Mouse (Mus musculus) hindbrain, embryonic 15.5 days (tissue): ENCODE measurements around the gene Xiap. TPM values are rescaled to one million over a fixed set of nuclear protein-coding genes. Genes with fewer than 3 reads are reported as not detected.
A peak's percentile ranks its signal among the peaks of the same experiment; 100 is the strongest.
"Not testable (repeated sequence)": the region's sequence is repeated elsewhere in the genome, so short reads cannot be mapped to it uniquely, and the experiment has no call there.

ENCODE experiments used
- ATAC-seq: fragments of 200-750 bp; cut with Nextera tagmentation; 2 replicates; pipeline ENCODE4 v1.8.0; 2017; ENCODE audit warnings: low read depth, moderate number of reproducible peaks, moderate TSS enrichment; ENCODE audit not compliant: low FRiP score
- H3K27ac ChIP-seq: fragments of 300-500 bp; sonication (generic); replicated peaks from 2 replicates; pipeline ENCODE4 v1.5.1; 2015; ENCODE audit warnings: mild to moderate bottlenecking, inconsistent platforms
- H3K27me3 ChIP-seq: fragments of 300-500 bp; sonication (generic); 2 replicates; pipeline ENCODE4 v1.6.1; 2015; ENCODE audit warnings: control low read depth, inconsistent platforms
- H3K36me3 ChIP-seq: fragments of 300-500 bp; sonication (generic); 2 replicates; pipeline ENCODE4 v1.6.1; 2015; ENCODE audit warnings: control low read depth, inconsistent platforms
- H3K4me1 ChIP-seq: fragments of 300-500 bp; sonication (generic); replicated peaks from 2 replicates; pipeline ENCODE4 v1.6.1; 2015; ENCODE audit warnings: control low read depth, inconsistent platforms
- H3K4me2 ChIP-seq: fragments of 300-500 bp; sonication (generic); 2 replicates; pipeline ENCODE4 v1.6.1; 2015; ENCODE audit warnings: moderate library complexity, mild to moderate bottlenecking, inconsistent platforms
- H3K4me3 ChIP-seq: fragments of 300-500 bp; sonication (generic); 2 replicates; pipeline ENCODE4 v1.5.1; 2015; ENCODE audit warnings: mild to moderate bottlenecking, inconsistent platforms
- H3K9ac ChIP-seq: fragments of 300-500 bp; sonication (generic); 2 replicates; pipeline ENCODE4 v1.6.1; 2015; ENCODE audit warnings: inconsistent platforms
- H3K9me3 ChIP-seq: fragments of 300-500 bp; sonication (generic); 2 replicates; pipeline ENCODE4 v1.6.1; 2016; ENCODE audit warnings: control low read depth, inconsistent platforms
- WGBS: fragments of 180-500 bp; shearing (Covaris S2); methylation state at CpG from one replicate; pipeline ENCODE4 v1.1.7; 2015; 5-methylcytosine and 5-hydroxymethylcytosine counted together
- polyA plus RNA-seq: library from polyadenylated mRNA; unstranded; fragments of >200 nt; fragmentation: Nextera tagmentation; extraction: Ambion mirVana; gene quantifications from 2 replicates; pipeline ENCODE4 v1.2.1, GENCODE M21; 2015

Xiap gene
- polyA plus RNA-seq: 9.8 and 11.6 TPM in 2 replicates

DNA sequence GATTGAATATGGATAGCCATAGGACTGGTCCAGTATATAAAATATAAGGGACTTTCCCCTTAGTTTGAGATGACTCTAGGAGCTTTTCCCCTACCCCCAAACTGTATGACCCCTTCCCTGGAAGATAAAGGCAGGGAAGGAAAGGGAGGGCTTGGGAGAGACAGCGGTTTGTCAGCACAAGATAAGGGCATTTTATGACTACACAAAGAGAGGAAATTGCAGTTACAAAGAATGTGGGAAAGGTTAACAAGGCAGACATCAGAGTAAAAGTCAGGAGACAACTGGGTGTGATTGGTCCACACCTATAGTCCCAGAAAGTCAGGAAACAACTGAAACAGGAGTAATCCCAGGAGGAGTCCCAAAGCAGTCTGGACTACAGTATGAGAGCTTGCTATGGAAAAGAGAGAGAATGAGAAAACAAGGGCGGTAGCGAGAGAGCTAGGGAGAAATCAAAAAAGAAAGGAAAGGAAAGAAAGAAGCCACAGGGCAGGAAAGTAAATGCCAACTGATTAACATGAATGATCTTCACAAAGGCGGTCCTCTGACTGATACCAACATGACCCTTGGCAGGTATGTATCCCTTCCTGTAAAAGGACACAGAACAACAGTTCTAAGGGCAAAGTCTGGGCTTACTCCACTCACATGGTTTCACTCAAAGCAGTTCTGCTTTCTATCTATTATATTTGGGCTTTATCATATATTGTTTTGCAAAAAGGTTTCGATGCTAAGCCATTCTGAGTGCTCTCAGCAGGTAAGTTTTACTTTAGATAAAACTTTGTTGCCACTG lies at the start of gene Xiap:
Gene Xiap (plus strand): TSS at position 398 of the 787 bp plus-strand sequence.
- H3K27me3 ChIP-seq: no peaks in the 10 kb centered on the region
- WGBS: 90% methylated on average over 5 of the region's 5 CpGs
- ATAC-seq: no peak
- no peaks in the 10 kb centered on the region for H3K9me3 ChIP-seq
- no peaks in the 10 kb centered on the region for H3K4me1 ChIP-seq
- no peak within 1 kb of the TSS for H3K4me2 ChIP-seq
- no peak within 1 kb of the TSS for H3K9ac ChIP-seq
- no peak within 1 kb of the TSS for H3K27ac ChIP-seq
- H3K36me3 ChIP-seq: no peaks in the 10 kb centered on the region
- no peak within 1 kb of the TSS for H3K4me3 ChIP-seq

DNA sequence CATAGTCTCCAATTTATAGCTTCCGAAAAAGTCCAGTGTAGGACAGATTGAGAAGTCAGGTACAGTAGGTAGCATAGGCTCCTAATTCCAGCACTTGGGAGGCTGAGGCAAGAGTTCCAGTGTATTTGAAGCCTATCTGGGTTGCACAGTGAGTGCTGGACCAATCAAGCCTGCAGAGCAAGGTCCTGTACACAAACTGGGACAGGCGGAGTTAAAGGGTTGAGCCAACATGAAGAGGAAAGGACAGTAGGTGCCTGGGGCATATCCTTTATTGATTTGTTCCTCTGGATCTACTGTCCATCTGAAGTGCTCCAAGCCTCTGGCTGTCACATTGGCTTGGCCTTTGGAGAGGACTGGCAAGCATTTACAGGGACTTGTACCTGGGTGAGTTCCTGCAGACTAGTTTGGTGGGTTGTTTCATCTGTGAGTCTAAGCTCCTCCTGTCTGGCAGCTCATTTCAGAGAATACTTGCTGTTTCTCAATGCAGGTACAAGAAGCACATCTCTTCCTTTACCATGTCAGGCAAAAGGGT lies 46.7 kb upstream of the Xiap start:
- Histone ChIP-seq H3K27me3 (no peaks in the 10 kb centered on the region), H3K9ac (no peak overlapping the region), H3K36me3 (no peaks in the 10 kb centered on the region), H3K27ac (no peak overlapping the region), H3K4me2 (no peak overlapping the region), H3K4me1 (no peaks in the 10 kb centered on the region), H3K4me3 (no peak overlapping the region), H3K9me3 (no peaks in the 10 kb centered on the region)
- no peak for ATAC-seq
- WGBS: 88% methylated on average over 2 of the region's 2 CpGs

DNA sequence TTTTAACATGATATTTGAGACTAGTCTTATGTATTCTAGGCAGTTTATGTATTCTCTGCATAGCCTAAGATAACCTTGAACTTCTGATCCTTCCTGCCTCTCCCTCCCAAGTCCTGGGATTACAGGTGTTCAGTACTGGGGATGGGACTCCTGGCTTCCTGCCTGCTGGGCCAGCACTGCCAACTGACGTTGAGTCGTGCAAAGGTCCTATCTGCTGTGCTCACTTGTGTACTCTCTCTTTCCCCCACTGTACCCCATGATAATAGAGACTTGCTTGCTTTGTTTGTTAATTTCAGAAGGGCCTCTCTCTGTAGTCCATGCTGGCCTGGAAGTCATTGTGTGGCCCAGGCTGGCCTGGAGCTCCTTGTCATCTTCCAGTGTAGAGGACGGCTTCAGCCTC lies 45.7 kb upstream of the Xiap start:
- 78% methylated on average over 3 of the region's 3 CpGs for WGBS
- H3K27ac ChIP-seq: no peak overlapping the region
- H3K9ac ChIP-seq: no peak overlapping the region
- no peaks in the 10 kb centered on the region for H3K9me3 ChIP-seq
- no peak overlapping the region for H3K4me3 ChIP-seq
- H3K4me1 ChIP-seq: no peaks in the 10 kb centered on the region
- no peaks in the 10 kb centered on the region for H3K36me3 ChIP-seq
- no peak overlapping the region for H3K4me2 ChIP-seq
- no peak for ATAC-seq
- H3K27me3 ChIP-seq: no peaks in the 10 kb centered on the region

DNA sequence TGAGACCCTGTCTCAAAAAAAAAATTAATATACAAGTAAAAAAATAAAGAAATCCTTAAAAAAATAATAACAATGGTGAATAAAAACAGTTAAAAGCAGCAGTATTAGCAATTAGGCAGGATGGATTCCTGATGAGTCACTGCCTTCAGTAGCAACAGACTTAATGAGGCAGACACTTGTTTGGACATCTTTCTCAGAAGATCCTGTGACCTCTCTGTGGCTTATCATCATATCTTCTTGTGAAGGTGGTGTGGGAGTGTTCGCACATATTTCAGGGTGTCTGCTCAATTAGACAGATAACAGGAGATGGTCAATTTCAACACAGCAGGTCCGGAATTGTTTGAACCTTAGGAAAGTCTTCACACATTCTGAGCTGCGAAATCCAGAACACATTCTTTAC lies 45.0 kb upstream of the Xiap start:
- no peak for ATAC-seq
- no peaks in the 10 kb centered on the region for H3K27me3 ChIP-seq
- no peak overlapping the region for H3K9ac ChIP-seq
- 88% methylated on average over 3 of the region's 3 CpGs for WGBS
- no peak overlapping the region for H3K4me2 ChIP-seq
- no peaks in the 10 kb centered on the region for H3K36me3 ChIP-seq
- no peak overlapping the region for H3K4me3 ChIP-seq
- H3K9me3 ChIP-seq: no peaks in the 10 kb centered on the region
- no peak overlapping the region for H3K27ac ChIP-seq
- H3K4me1 ChIP-seq: no peaks in the 10 kb centered on the region

DNA sequence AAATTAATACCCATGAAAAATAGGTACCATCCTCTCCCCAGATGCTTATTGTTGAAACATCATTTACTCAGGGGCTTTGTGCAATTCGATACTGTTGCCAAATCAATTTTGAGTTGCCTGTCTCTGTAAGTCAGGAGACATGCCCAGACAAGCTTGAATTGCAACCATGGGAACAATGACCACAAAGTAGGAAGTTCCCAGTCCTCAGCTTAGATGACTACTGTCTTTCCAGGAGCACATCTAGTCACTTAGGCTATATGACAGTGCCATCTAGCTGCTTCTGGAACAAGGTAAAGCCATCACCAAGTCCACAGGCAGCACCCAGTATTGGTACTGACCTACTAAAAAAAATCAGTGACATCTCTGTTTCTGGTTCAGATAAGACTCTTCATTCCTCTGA lies 41.4 kb upstream of the Xiap start:
- Histone ChIP-seq H3K27me3 (no peaks in the 10 kb centered on the region), H3K4me3 (no peak overlapping the region), H3K4me1 (no peaks in the 10 kb centered on the region), H3K9me3 (no peaks in the 10 kb centered on the region), H3K9ac (no peak overlapping the region), H3K27ac (no peak overlapping the region), H3K4me2 (no peak overlapping the region), H3K36me3 (no peaks in the 10 kb centered on the region)
- no peak for ATAC-seq
- WGBS: 52% methylated on average over 1 of the region's 1 CpGs

DNA sequence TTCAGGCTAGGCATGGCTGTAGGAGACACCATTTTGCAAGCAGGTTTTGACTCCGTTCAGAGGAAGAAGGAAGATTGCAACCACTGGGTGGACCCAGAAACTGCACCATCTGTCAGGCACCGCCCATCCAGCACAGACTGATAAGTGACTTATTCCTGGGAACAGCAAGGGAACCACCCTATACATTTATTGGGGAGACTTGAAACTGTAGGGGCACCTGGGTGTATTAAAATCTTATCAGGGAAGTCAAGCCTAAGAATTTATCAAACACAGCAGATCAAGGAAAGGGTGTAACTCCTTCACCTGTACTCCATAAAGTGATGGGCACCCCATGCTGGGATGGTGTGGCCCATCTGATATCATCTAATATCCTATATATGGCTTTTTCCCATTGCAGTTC lies 40.0 kb upstream of the Xiap start:
- Histone ChIP-seq H3K27me3 (no peaks in the 10 kb centered on the region), H3K4me3 (no peak overlapping the region), H3K4me2 (no peak overlapping the region), H3K27ac (no peak overlapping the region), H3K9ac (no peak overlapping the region), H3K9me3 (no peaks in the 10 kb centered on the region), H3K4me1 (no peaks in the 10 kb centered on the region), H3K36me3 (no peaks in the 10 kb centered on the region)
- WGBS: 90% methylated on average over 2 of the region's 2 CpGs
- no peak for ATAC-seq

DNA sequence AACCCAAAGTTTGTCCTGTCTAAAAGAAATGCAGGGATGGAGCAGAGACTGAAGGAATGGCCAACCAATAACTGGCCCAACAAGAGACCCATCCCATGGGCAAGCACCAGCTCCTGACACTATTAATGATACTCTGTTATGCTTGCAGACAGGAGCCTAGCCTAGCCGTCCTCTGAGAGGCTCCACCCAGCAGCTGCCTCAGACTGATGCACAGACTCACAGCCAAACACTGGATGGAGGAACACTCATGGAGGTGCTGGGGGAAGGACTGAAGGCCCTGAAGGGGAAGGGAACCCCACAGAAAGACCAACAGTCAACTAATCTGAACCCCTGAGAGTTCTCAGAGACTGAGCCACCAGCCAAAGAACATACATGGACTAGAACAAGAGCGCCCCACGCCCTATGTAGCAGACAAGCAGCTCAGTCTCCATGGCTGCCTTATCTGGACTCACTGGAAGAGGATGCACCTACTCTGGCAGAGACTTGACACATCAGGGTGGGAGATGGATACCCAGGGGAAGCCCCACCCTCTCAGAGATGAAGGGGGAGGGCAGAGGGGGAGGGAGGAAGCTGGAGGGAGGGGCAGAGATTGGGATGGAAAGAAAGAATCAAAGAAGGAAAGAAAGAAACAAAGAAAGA lies 33.6 kb upstream of the Xiap start:
- ATAC-seq, H3K9me3 ChIP-seq, H3K4me1 ChIP-seq, H3K27ac ChIP-seq, H3K9ac ChIP-seq, H3K27me3 ChIP-seq, H3K36me3 ChIP-seq, H3K4me2 ChIP-seq, H3K4me3 ChIP-seq: not testable (repeated sequence)
- no CpG with 5 or more reads among the region's 3 CpGs for WGBS

DNA sequence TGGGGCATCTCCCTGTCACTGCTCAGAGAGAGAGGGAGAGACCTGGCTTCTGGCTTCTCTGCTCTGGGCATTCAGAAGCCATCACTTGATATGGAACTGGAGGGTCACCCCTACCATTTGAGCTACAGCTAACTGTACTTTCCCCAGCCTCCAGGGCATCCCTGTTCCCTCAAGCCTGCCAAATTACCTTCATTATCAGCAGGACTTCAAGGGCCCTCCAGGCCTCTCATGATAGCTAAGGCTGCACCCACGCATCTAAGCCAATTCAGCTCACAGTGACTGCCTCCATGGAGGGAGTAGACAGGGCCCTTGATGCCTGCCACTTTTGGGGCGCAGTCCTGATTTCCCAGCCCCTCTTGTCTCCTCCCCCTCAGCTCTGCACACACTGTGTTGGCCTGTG lies 32.5 kb upstream of the Xiap start:
- H3K36me3 ChIP-seq: not testable (repeated sequence)

DNA sequence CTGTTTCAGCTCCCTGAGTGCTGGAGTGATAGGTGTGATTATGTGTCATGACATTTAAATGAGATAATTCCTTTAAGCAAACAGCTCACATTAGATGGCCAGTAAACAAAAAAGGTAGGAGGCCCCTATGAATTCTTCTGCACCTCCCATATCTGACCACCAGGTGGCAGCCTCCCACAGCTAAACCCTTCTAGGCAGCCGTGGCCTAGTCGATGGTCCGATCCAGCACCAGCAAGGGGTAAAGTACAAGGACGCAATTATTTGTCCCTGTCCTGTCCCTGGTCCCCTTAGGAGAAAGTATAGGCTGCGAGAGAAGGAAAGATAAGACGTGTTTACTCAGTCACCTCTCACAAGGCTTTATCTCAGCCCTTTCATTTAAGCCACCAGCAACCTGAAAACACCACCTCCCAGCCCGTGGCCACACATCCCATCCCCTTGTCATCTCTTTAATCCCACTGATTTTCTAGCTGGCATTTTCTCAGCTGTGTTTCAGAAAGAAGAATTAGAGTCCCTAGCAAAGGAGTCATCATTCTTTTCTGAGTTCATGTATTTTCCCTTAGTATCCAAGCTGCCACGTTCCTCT lies 26.3 kb upstream of the Xiap start:
- Histone ChIP-seq H3K4me3 (no peak overlapping the region), H3K9ac (no peak overlapping the region), H3K27ac (no peak overlapping the region), H3K4me1 (no peaks in the 10 kb centered on the region), H3K36me3 (no peaks in the 10 kb centered on the region), H3K4me2 (peak overlapping the region; percentile 21; the same call in 1 of the 2 replicates), H3K9me3 (no peaks in the 10 kb centered on the region), H3K27me3 (no peaks in the 10 kb centered on the region)
- ATAC-seq: no peak
- WGBS: 36% methylated on average over 8 of the region's 8 CpGs

More for the DNA sequence above, 32.5 kb upstream of the Xiap start:
- H3K9me3 ChIP-seq, H3K27ac ChIP-seq, H3K9ac ChIP-seq, ATAC-seq, H3K4me3 ChIP-seq, H3K4me1 ChIP-seq, H3K4me2 ChIP-seq, H3K27me3 ChIP-seq: not testable (repeated sequence)
- WGBS: 94% methylated on average over 2 of the region's 2 CpGs

DNA sequence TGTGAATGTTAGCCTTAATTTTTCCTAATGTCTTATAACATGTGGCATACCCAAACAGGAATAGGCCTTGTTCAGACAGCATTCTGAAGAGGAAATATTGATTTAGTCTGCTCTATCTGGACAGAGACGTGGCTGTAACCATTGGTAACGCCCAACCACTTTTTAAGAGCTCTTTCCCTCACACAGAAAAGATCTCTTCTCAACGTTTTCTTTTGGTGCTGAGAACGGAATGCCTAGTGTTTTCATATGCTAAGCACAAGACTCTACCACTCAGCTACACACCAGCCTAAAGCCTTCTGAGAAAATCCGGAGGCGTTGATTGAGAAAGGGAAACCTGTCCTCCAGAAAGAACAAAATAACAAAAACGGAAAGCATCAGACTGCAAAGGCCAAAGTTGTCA lies 25.6 kb upstream of the Xiap start:
- Histone ChIP-seq H3K9ac (no peak overlapping the region), H3K4me1 (no peaks in the 10 kb centered on the region), H3K27ac (no peak overlapping the region), H3K9me3 (no peaks in the 10 kb centered on the region), H3K27me3 (no peaks in the 10 kb centered on the region), H3K4me2 (no peak overlapping the region), H3K36me3 (no peaks in the 10 kb centered on the region), H3K4me3 (no peak overlapping the region)
- no peak for ATAC-seq
- WGBS: 52% methylated on average over 7 of the region's 7 CpGs

DNA sequence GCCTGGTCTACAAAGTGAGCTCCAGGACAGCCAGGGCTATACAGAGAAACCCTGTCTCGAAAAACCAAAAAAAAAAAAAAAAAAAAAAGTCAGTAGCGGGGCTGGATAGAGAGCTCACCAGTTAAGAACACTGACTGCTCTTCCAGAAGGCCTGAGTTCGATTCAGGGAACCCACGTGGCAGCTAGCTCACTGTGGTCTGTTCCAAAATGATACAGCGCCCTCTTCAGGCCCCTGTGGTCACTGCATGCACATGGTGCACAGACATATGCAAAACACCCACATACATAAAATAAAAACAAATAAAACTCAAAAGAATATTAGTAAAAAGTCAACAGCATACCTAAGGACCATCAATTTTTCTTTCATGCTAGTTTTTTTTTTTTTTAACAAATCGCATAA lies 20.0 kb upstream of the Xiap start:
- Histone ChIP-seq H3K27ac (no peak overlapping the region), H3K4me3 (no peak overlapping the region), H3K9me3 (no peaks in the 10 kb centered on the region), H3K27me3 (no peaks in the 10 kb centered on the region), H3K4me1 (no peaks in the 10 kb centered on the region), H3K4me2 (no peak overlapping the region), H3K36me3 (no peaks in the 10 kb centered on the region), H3K9ac (no peak overlapping the region)
- no peak for ATAC-seq
- WGBS: 78% methylated on average over 5 of the region's 6 CpGs

DNA sequence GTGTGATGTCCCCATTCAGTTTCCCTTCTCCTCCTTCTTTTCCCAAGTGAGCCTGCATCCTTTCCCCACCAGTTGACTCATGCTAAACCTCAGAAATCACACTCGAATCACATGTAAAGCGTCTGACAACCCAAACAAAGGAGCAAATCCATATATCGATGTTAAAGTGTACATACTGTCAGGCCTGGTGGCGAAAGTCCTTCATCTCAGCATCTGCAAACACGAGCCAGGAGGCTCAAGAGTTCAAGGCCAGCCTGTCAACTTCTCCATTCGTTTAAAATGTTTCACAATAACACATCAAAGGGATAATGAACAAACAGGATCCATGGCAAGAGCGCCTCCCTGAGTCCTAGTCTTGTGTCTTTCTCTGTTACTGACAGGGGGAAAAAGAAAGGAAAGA lies 14.5 kb upstream of the Xiap start:
- H3K9me3 ChIP-seq: no peaks in the 10 kb centered on the region
- 88% methylated on average over 7 of the region's 7 CpGs for WGBS
- no peaks in the 10 kb centered on the region for H3K4me1 ChIP-seq
- H3K4me3 ChIP-seq: no peak overlapping the region
- H3K27me3 ChIP-seq: no peaks in the 10 kb centered on the region
- no peaks in the 10 kb centered on the region for H3K36me3 ChIP-seq
- H3K9ac ChIP-seq: no peak overlapping the region
- no peak for ATAC-seq
- no peak overlapping the region for H3K4me2 ChIP-seq
- no peak overlapping the region for H3K27ac ChIP-seq
